Mouse (Mus musculus) layer of hippocampus, postnatal 36 days (tissue): ENCODE results near the gene Lrrc25. TPM values are rescaled to one million over a fixed set of nuclear protein-coding genes. Genes with fewer than 3 reads are reported as not detected.
"Not testable (repeated sequence)": the region's sequence is repeated elsewhere in the genome, so short reads cannot be mapped to it uniquely, and the experiment has no call there.

Experiments used
- DNase-seq, 2 experiments: peaks; one replicate each; pipeline ENCODE4 v3.0.0; 2022
- total RNA-seq, 2 experiments: library from RNA; stranded (reverse); gene quantifications; 2 replicates each; pipeline ENCODE4 v1.2.3; 2021

Gene Lrrc25
- 1 to 10 TPM in 1 of 2 experiments, under 1 TPM in 1; 0.33 to 1.0 TPM for total RNA-seq

- DNase-seq = no peak
These were observed at the start of gene Lrrc25 for GRCm38 (mm10) chr8:70615894-70616293. Gene Lrrc25 (plus strand): TSS chr8:70616155.

GRCm38 (mm10) chr8:70570360-70570759 lies 45.6 kb upstream of the Lrrc25 start:
- no peak for DNase-seq

- DNase-seq = no peak
These were observed 45.0 kb upstream of the Lrrc25 start for GRCm38 (mm10) chr8:70570990-70571389.

- DNase-seq = no peak
These were observed 41.7 kb upstream of the Lrrc25 start for GRCm38 (mm10) chr8:70574302-70574701.

GRCm38 (mm10) chr8:70574915-70575314 lies 41.0 kb upstream of the Lrrc25 start:
- DNase-seq = no peak

GRCm38 (mm10) chr8:70577207-70577606 lies 38.7 kb upstream of the Lrrc25 start:
- no peak for DNase-seq

GRCm38 (mm10) chr8:70583476-70584387 lies 32.2 kb upstream of the Lrrc25 start:
- peak; percentile 58 to 69 for DNase-seq

GRCm38 (mm10) chr8:70584606-70585257 lies 31.2 kb upstream of the Lrrc25 start:
- DNase-seq = no peak

GRCm38 (mm10) chr8:70585258-70585652 lies 30.7 kb upstream of the Lrrc25 start:
- DNase-seq = peak in 1 of 2 experiments; percentile 61

- not testable (repeated sequence) for DNase-seq
These were observed 28.0 kb upstream of the Lrrc25 start for GRCm38 (mm10) chr8:70587955-70588354.

GRCm38 (mm10) chr8:70591569-70591968 lies 24.4 kb upstream of the Lrrc25 start:
- no peak for DNase-seq

GRCm38 (mm10) chr8:70593173-70593572 lies 22.8 kb upstream of the Lrrc25 start:
- DNase-seq = no peak

- DNase-seq = peak; percentile 46 to 70
These were observed 21.9 kb upstream of the Lrrc25 start, which contains the start of gene Isyna1 for GRCm38 (mm10) chr8:70593961-70594609. Gene Isyna1 (plus strand): TSS chr8:70594373.

GRCm38 (mm10) chr8:70594621-70595564 lies 21.1 kb upstream of the Lrrc25 start:
- DNase-seq = no peak

- DNase-seq = no peak
These were observed 20.1 kb upstream of the Lrrc25 start for GRCm38 (mm10) chr8:70595811-70596210.

GRCm38 (mm10) chr8:70596216-70596615 lies 19.7 kb upstream of the Lrrc25 start:
- no peak for DNase-seq

- DNase-seq = no peak
These were observed 19.1 kb upstream of the Lrrc25 start for GRCm38 (mm10) chr8:70596775-70597416.

GRCm38 (mm10) chr8:70597417-70598272 lies 18.3 kb upstream of the Lrrc25 start:
- DNase-seq = no peak

- DNase-seq = peak; percentile 81 to 82
These were observed 17.7 kb upstream of the Lrrc25 start for GRCm38 (mm10) chr8:70598283-70598682.

- DNase-seq = no peak
These were observed 17.2 kb upstream of the Lrrc25 start for GRCm38 (mm10) chr8:70598722-70599121.
